Mouse (Mus musculus) olfactory bulb, adult 2 months (tissue): Measurements from ENCODE around the gene Gm9837. TPM values are rescaled to one million over a fixed set of nuclear protein-coding genes. Genes with fewer than 3 reads are reported as not detected.

ENCODE experiments used
- H3K27ac ChIP-seq: fragments of 200-500 bp; 2 replicates; pipeline ENCODE4 v1.5.1; 2012; ENCODE audit warnings: low read depth, low read length; ENCODE audit not compliant: insufficient read depth
- H3K4me1 ChIP-seq: fragments of 200-500 bp; 2 replicates; pipeline ENCODE4 v1.6.1; 2012; ENCODE audit warnings: low read length; ENCODE audit not compliant: control insufficient read depth, insufficient read depth
- H3K4me3 ChIP-seq: fragments of 200-500 bp; 2 replicates; pipeline ENCODE4 v1.5.1; 2012; ENCODE audit warnings: mild to moderate bottlenecking, low read depth, low read length, moderate library complexity; ENCODE audit not compliant: insufficient read depth
- CTCF ChIP-seq: fragments of 200-500 bp; IDR thresholded peaks from 2 replicates; pipeline ENCODE4 v1.5.1; 2012; ENCODE audit warnings: low read depth, mild to moderate bottlenecking, low read length, moderate library complexity; ENCODE audit not compliant: insufficient read depth
- POLR2A ChIP-seq: fragments of 200-500 bp; IDR thresholded peaks from 2 replicates; pipeline ENCODE4 v1.6.1; 2012; ENCODE audit warnings: mild to moderate bottlenecking, low read depth, low read length, moderate library complexity; ENCODE audit not compliant: insufficient read depth
- WGBS: fragments of 180-500 bp; shearing (Covaris S2); methylation state at CpG from one replicate; pipeline ENCODE4 v1.1.7; 2018; 5-methylcytosine and 5-hydroxymethylcytosine counted together
- polyA plus RNA-seq: library from polyadenylated mRNA; stranded (reverse); fragments of >200 nt; gene quantifications from 2 replicates; pipeline ENCODE4 v1.2.4, GENCODE M21; 2012; ENCODE audit warnings: low replicate concordance; ENCODE audit not compliant: missing spikeins, insufficient read depth, insufficient read length

Gm9837 gene
- polyA plus RNA-seq, 1 experiment = not detected

GRCm38 (mm10) chr11:53478383-53479170 is 8.3 kb upstream of the Gm9837 start:
- Histone ChIP-seq H3K4me1 (peaks cover 19% of the 10 kb centered on the region), H3K27ac (no peak overlapping the region), H3K4me3 (peak overlapping the region; percentile 57)
- TF ChIP-seq CTCF (no peak), POLR2A (no peak)
- WGBS = 12% methylated on average over 79 of the region's 79 CpGs

GRCm38 (mm10) chr11:53477833-53478232 is 7.6 kb upstream of the Gm9837 start:
- Histone ChIP-seq H3K4me1 (peaks cover 19% of the 10 kb centered on the region), H3K4me3 (0 out of 2 replicates have a peak overlapping the region, but pooled peaks have one; percentile 57), H3K27ac (no peak overlapping the region)
- 80% methylated on average over 7 of the region's 7 CpGs for WGBS
- no peak for TF ChIP-seq CTCF

- Histone ChIP-seq H3K27ac (no peak overlapping the region), H3K4me3 (no peak overlapping the region), H3K4me1 (peaks cover 25% of the 10 kb centered on the region)
- TF ChIP-seq CTCF (no peak), POLR2A (no peak)
- WGBS = 37% methylated on average over 8 of the region's 8 CpGs
These were observed 5.3 kb upstream of the Gm9837 start for GRCm38 (mm10) chr11:53475620-53476019.

- no peak overlapping the region for H3K4me3 ChIP-seq
- 87% methylated on average over 3 of the region's 3 CpGs for WGBS
- TF ChIP-seq CTCF (no peak), POLR2A (no peak)
- H3K4me1 ChIP-seq = peaks cover 17% of the 10 kb centered on the region
- no peak overlapping the region for H3K27ac ChIP-seq
These were observed 2.4 kb upstream of the Gm9837 start for GRCm38 (mm10) chr11:53472709-53473108.

GRCm38 (mm10) chr11:53469294-53469967 is 848 bp downstream of the Gm9837 start:
- Histone ChIP-seq H3K4me3 (no peak overlapping the region), H3K4me1 (peaks cover 26% of the 10 kb centered on the region), H3K27ac (peak overlapping the region; percentile 87)
- TF ChIP-seq CTCF (no peak), POLR2A (no peak)
- 11% methylated on average over 16 of the region's 16 CpGs for WGBS

GRCm38 (mm10) chr11:53466231-53466971 is 3.9 kb downstream of the Gm9837 start:
- peak; percentile 86 for TF ChIP-seq CTCF
- TF ChIP-seq POLR2A = no peak
- 8% methylated on average over 40 of the region's 40 CpGs for WGBS
- H3K4me1 ChIP-seq = peaks cover 37% of the 10 kb centered on the region

GRCm38 (mm10) chr11:53463551-53464424 is 6.5 kb downstream of the Gm9837 start:
- peaks cover 23% of the 10 kb centered on the region for H3K4me1 ChIP-seq
- 10% methylated on average over 55 of the region's 55 CpGs for WGBS
- no peak for TF ChIP-seq POLR2A
- TF ChIP-seq CTCF = no peak
- H3K27ac ChIP-seq = no peak overlapping the region
- H3K4me3 ChIP-seq = peak overlapping the region; percentile 47

More at GRCm38 (mm10) chr11:53466231-53466971, 3.9 kb downstream of the Gm9837 start:
- no peak overlapping the region for H3K27ac ChIP-seq
- H3K4me3 ChIP-seq = peak overlapping the region; percentile 47

- TF ChIP-seq POLR2A (no peak), CTCF (no peak)
- H3K4me1 ChIP-seq = peaks cover 28% of the 10 kb centered on the region
- no peak overlapping the region for H3K4me3 ChIP-seq
- 54% methylated on average over 5 of the region's 5 CpGs for WGBS
- no peak overlapping the region for H3K27ac ChIP-seq
These were observed 8.6 kb downstream of the Gm9837 start for GRCm38 (mm10) chr11:53461727-53462126.
